Mouse (Mus musculus) G1E (cell line): ENCODE results near the gene Gm5798. TPM values are rescaled to one million over a fixed set of nuclear protein-coding genes. Genes with fewer than 3 reads are reported as not detected.
"Not testable (repeated sequence)": the region's sequence is repeated elsewhere in the genome, so short reads cannot be mapped to it uniquely, and the experiment has no call there.

Experiments
- ATAC-seq: 2 replicates; pipeline ENCODE4 v1.8.0; 2016; ENCODE audit warnings: mild to moderate bottlenecking; ENCODE audit not compliant: insufficient number of reproducible peaks, poor library complexity, low FRiP score, severe bottlenecking; ENCODE audit errors: extremely low read depth
- DNase-seq: peaks from one replicate; pipeline ENCODE4 v3.0.0; 2012; ENCODE audit warnings: low spot score
- H3K27me3 ChIP-seq: 2 replicates; pipeline ENCODE4 v1.6.1; 2012; ENCODE audit warnings: mild to moderate bottlenecking, low read length, inconsistent platforms; ENCODE audit not compliant: insufficient read depth
- H3K36me3 ChIP-seq: replicated peaks from 2 replicates; pipeline ENCODE3; 2012; ENCODE audit warnings: mild to moderate bottlenecking, inconsistent platforms
- H3K4me1 ChIP-seq: 2 replicates; pipeline ENCODE4 v1.6.1; 2012; ENCODE audit warnings: low read depth, low read length, inconsistent platforms, mixed read lengths; ENCODE audit not compliant: insufficient read depth
- H3K4me3 ChIP-seq: 2 replicates; pipeline ENCODE4 v1.5.1; 2012; ENCODE audit warnings: low read depth, mild to moderate bottlenecking, inconsistent platforms, low read length, moderate library complexity, mixed read lengths
- H3K9me3 ChIP-seq: replicated peaks from 2 replicates; pipeline ENCODE4 v1.6.1; 2012; ENCODE audit warnings: inconsistent platforms
- polyA plus RNA-seq: library from polyadenylated mRNA; stranded (reverse); fragments of >175 nt; gene quantifications from 2 replicates; pipeline ENCODE4 v1.2.3, GENCODE M21; 2012
- total RNA-seq, 2 experiments: library from RNA; stranded (forward) in 1 of 2; stranded (reverse) in 1 of 2; fragments of 200-1000 nt in 1 of 2; fragments of >200 nt in 1 of 2; fragmentation: Nextera tagmentation in 1 of 2; gene quantifications; 2 replicates each; pipeline ENCODE4 v1.2.3; 2014 to 2017

Gm5798 gene
- total RNA-seq (2014; fragmentation: Nextera tagmentation), result not detected in 2 replicates
- not detected in 2 replicates for total RNA-seq (2017)
- polyA plus RNA-seq, result not detected in 2 replicates

DNA sequence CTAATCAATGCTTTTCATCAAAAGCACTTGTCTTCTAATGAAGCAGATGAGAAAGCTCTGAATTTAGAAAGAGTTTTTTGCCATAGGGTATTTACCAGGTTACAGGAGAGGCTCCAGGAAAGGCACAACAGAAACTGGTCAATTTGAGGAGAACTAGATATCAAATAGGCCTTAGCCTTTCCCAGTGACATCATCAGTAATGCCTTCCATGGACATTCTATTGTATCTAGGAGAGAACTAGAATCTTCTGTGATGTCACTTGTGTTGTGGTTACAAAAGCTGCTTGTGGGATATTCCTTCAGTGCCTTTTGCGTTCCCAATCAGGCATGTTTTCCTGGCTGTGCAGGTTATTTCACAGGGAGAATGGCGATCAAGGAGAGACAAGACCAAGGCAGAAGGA is at the start of gene Gm5798:
Gene Gm5798, plus strand, starts transcription at position 301 of the 400 bp plus-strand sequence.
- not testable (repeated sequence) for H3K9me3 ChIP-seq, H3K4me1 ChIP-seq, DNase-seq, H3K27me3 ChIP-seq, ATAC-seq, H3K36me3 ChIP-seq, H3K4me3 ChIP-seq

GRCm38 (mm10) chr14:41386279-41386678 is 37.9 kb downstream of the Gm5798 start, which contains the start of gene Gm7945:
Gene Gm7945 (minus strand): TSS chr14:41386379.
- not testable (repeated sequence) for ATAC-seq, H3K4me3 ChIP-seq, H3K4me1 ChIP-seq, H3K9me3 ChIP-seq, H3K27me3 ChIP-seq, H3K36me3 ChIP-seq, DNase-seq

Other genes starting within 250 kb of the Gm5798 start
- gene Mat1a, start 243.6 kb upstream of the Gm5798 start, total RNA-seq (2014; fragmentation: Nextera tagmentation), result not detected in 2 replicates
- gene Mat1a, start 243.6 kb upstream of the Gm5798 start, total RNA-seq (2017), result 0.06 and 0.11 TPM in 2 replicates
- not detected in 2 replicates for gene Mat1a, start 243.6 kb upstream of the Gm5798 start, polyA plus RNA-seq
- gene Sftpa1, start 216.8 kb upstream of the Gm5798 start, total RNA-seq (2014; fragmentation: Nextera tagmentation), result not detected in 2 replicates
- 0.22 TPM in 1 of 2 replicates, not detected in the other for gene Sftpa1, start 216.8 kb upstream of the Gm5798 start, total RNA-seq (2017)
- not detected in 2 replicates for gene Sftpa1, start 216.8 kb upstream of the Gm5798 start, polyA plus RNA-seq
- not detected in 2 replicates for gene Mbl1, start 197.2 kb upstream of the Gm5798 start, total RNA-seq (2014; fragmentation: Nextera tagmentation)
- gene Mbl1, start 197.2 kb upstream of the Gm5798 start, total RNA-seq (2017), result 0.60 TPM in 1 of 2 replicates, not detected in the other
- not detected in 2 replicates for gene Mbl1, start 197.2 kb upstream of the Gm5798 start, polyA plus RNA-seq
- gene Sftpd, start 163.5 kb upstream of the Gm5798 start, total RNA-seq (2014; fragmentation: Nextera tagmentation), result not detected in 2 replicates
- 0.06 and 0.22 TPM in 2 replicates for gene Sftpd, start 163.5 kb upstream of the Gm5798 start, total RNA-seq (2017)
- not detected in 2 replicates for gene Sftpd, start 163.5 kb upstream of the Gm5798 start, polyA plus RNA-seq
- not detected in 2 replicates for gene Gm2832, start 69.8 kb upstream of the Gm5798 start, total RNA-seq (2014; fragmentation: Nextera tagmentation)
- 0.06 TPM in 1 of 2 replicates, not detected in the other for gene Gm2832, start 69.8 kb upstream of the Gm5798 start, total RNA-seq (2017)
- gene Gm2832, start 69.8 kb upstream of the Gm5798 start, polyA plus RNA-seq, result not detected in 2 replicates
- not detected in 2 replicates for gene Gm7945, start 37.8 kb downstream of the Gm5798 start, total RNA-seq (2014; fragmentation: Nextera tagmentation)
- gene Gm7945, start 37.8 kb downstream of the Gm5798 start, total RNA-seq (2017), result 0.22 and 0.46 TPM in 2 replicates
- gene Gm7945, start 37.8 kb downstream of the Gm5798 start, polyA plus RNA-seq, result not detected in 2 replicates
- gene Gm6482, start 59.7 kb downstream of the Gm5798 start, total RNA-seq (2014; fragmentation: Nextera tagmentation), result not detected in 2 replicates
- 0.16 TPM in 1 of 2 replicates, not detected in the other for gene Gm6482, start 59.7 kb downstream of the Gm5798 start, total RNA-seq (2017)
- not detected in 2 replicates for gene Gm6482, start 59.7 kb downstream of the Gm5798 start, polyA plus RNA-seq
- gene Gm7954, start 104.9 kb downstream of the Gm5798 start, total RNA-seq (2014; fragmentation: Nextera tagmentation), result not detected in 2 replicates
- 0.38 TPM in 1 of 2 replicates, not detected in the other for gene Gm7954, start 104.9 kb downstream of the Gm5798 start, total RNA-seq (2017)
- not detected in 2 replicates for gene Gm7954, start 104.9 kb downstream of the Gm5798 start, polyA plus RNA-seq
- gene Gm3486, start 140.9 kb downstream of the Gm5798 start, total RNA-seq (2014; fragmentation: Nextera tagmentation), result not detected in 2 replicates
- not detected in 2 replicates for gene Gm3486, start 140.9 kb downstream of the Gm5798 start, total RNA-seq (2017)
- not detected in 2 replicates for gene Gm3486, start 140.9 kb downstream of the Gm5798 start, polyA plus RNA-seq
- gene Gm7970, start 207.0 kb downstream of the Gm5798 start, total RNA-seq (2014; fragmentation: Nextera tagmentation), result not detected in 2 replicates
- gene Gm7970, start 207.0 kb downstream of the Gm5798 start, total RNA-seq (2017), result not detected in 2 replicates
- gene Gm7970, start 207.0 kb downstream of the Gm5798 start, polyA plus RNA-seq, result not detected in 2 replicates
- gene 1700049E17Rik2, start 224.6 kb downstream of the Gm5798 start, total RNA-seq (2014; fragmentation: Nextera tagmentation), result 0.58 TPM in 1 of 2 replicates, not detected in the other
- gene 1700049E17Rik2, start 224.6 kb downstream of the Gm5798 start, total RNA-seq (2017), result 0.22 TPM in 1 of 2 replicates, not detected in the other
- not detected in 2 replicates for gene 1700049E17Rik2, start 224.6 kb downstream of the Gm5798 start, polyA plus RNA-seq